Mouse (Mus musculus): ENCODE measurements around the gene Ei24.

The Ei24 gene

GRCm38 (mm10) chr9:36796781-36797555, at the start of gene Ei24:
Ei24 (minus strand) TSS chr9:36797393.
- DNase-seq: peak; percentile 95 to 98

- no peak for DNase-seq
Measured at GRCm38 (mm10) chr9:36846346-36846745, 49.2 kb upstream of the Ei24 start.

GRCm38 (mm10) chr9:36833914-36834313, 36.7 kb upstream of the Ei24 start:
- no peak for DNase-seq

- DNase-seq: no peak
Measured at GRCm38 (mm10) chr9:36833043-36833881, 36.1 kb upstream of the Ei24 start.

- DNase-seq: peak; percentile 41 to 58
Measured at GRCm38 (mm10) chr9:36832529-36832928, 35.3 kb upstream of the Ei24 start.

- no peak for DNase-seq
Measured at GRCm38 (mm10) chr9:36831401-36831800, 34.2 kb upstream of the Ei24 start.

GRCm38 (mm10) chr9:36826612-36827363, 29.6 kb upstream of the Ei24 start:
- no peak for DNase-seq

GRCm38 (mm10) chr9:36822024-36822423, 24.8 kb upstream of the Ei24 start:
- DNase-seq: no peak

- DNase-seq: no peak
Measured at GRCm38 (mm10) chr9:36821644-36822000, 24.4 kb upstream of the Ei24 start, which contains the start of gene Fez1. Fez1 (plus strand) TSS chr9:36821864.

GRCm38 (mm10) chr9:36820969-36821643, 23.9 kb upstream of the Ei24 start:
- DNase-seq: no peak

GRCm38 (mm10) chr9:36818905-36819304, 21.7 kb upstream of the Ei24 start:
- DNase-seq: no peak

GRCm38 (mm10) chr9:36814486-36814885, 17.3 kb upstream of the Ei24 start:
- DNase-seq: no peak

GRCm38 (mm10) chr9:36808126-36808785, 11.1 kb upstream of the Ei24 start:
- peak in 1 of 2 experiments; percentile 19 for DNase-seq

- DNase-seq: peak; percentile 18 to 21
Measured at GRCm38 (mm10) chr9:36805256-36805975, 8.2 kb upstream of the Ei24 start.

- no peak for DNase-seq
Measured at GRCm38 (mm10) chr9:36803926-36804325, 6.7 kb upstream of the Ei24 start.

- DNase-seq: no peak
Measured at GRCm38 (mm10) chr9:36803386-36803785, 6.2 kb upstream of the Ei24 start.

- DNase-seq: no peak
Measured at GRCm38 (mm10) chr9:36802951-36803350, 5.8 kb upstream of the Ei24 start.

GRCm38 (mm10) chr9:36801961-36802360, 4.8 kb upstream of the Ei24 start:
- no peak for DNase-seq

GRCm38 (mm10) chr9:36796224-36796623, 969 bp downstream of the Ei24 start:
- DNase-seq: no peak

GRCm38 (mm10) chr9:36795556-36795955, 1.6 kb downstream of the Ei24 start:
- DNase-seq: peak; percentile 2 to 18

- DNase-seq: no peak
Measured at GRCm38 (mm10) chr9:36794487-36794886, 2.7 kb downstream of the Ei24 start.
